7 mouse cellular contexts compared by ENCODE assay signal in the genomic region with DNA sequence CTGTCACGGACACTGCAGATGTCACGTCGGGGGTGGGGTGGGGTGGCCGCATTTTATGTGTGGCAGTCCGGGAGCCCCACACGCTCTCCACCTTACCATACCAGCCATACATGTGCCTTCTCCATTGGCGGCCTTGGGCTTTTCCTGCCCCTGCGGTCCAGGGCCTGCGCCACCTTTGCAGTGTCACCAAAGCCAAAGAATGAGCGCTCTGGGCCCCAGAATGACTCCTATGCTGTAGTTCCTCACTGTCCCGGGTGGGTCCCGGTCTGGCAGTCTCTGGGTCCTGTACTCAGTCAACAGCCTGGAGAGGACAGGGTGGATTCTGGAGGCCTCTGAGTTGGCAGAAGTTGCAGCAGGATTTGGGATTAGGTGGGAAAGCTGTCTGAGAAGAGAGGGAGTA. TPM values are rescaled to one million over a fixed set of nuclear protein-coding genes. Genes with fewer than 3 reads are reported as not detected.
DNase-seq lines count a peak whose midpoint lies in the region; ATAC-seq and TF ChIP-seq lines count a peak whose summit lies in the region.

A gene (minus strand): TSS at position 155 of the 400 bp plus-strand sequence.

- H3K4me1 ChIP-seq in lung, embryonic 16.5 days (replicated peaks; ENCODE audit: control insufficient read depth, insufficient read depth, low read length) = peaks cover 9% of the 10 kb centered on the region; the same call in 1 of the 2 replicates
- peaks cover 22% of the 10 kb centered on the region for H3K4me1 ChIP-seq in forebrain, embryonic 16.5 days (replicated peaks; ENCODE audit: control insufficient read depth, insufficient read depth, low read length)
- H3K4me1 ChIP-seq in olfactory bulb, adult 2 months (ENCODE audit: control insufficient read depth, insufficient read depth, low read length) = peaks cover 13% of the 10 kb centered on the region

- peaks cover 60% of the 10 kb centered on the region for H3K27me3 ChIP-seq in lung, embryonic 16.5 days (ENCODE audit: control insufficient read depth, insufficient read depth, low read depth, low read length)
- peaks cover 10% of the 10 kb centered on the region; the same call in 1 of the 2 replicates for H3K27me3 ChIP-seq in forebrain, embryonic 16.5 days (replicated peaks; ENCODE audit: control insufficient read depth, insufficient read depth, low read length)

- H3K9me3 ChIP-seq in lung, embryonic 16.5 days (ENCODE audit: control insufficient read depth, low read length) = peaks cover 6% of the 10 kb centered on the region; the same call in 1 of the 2 replicates
- H3K9me3 ChIP-seq in forebrain, embryonic 16.5 days (ENCODE audit: control insufficient read depth, low read length) = peaks cover 4% of the 10 kb centered on the region; the same call in 1 of the 2 replicates

- H3K4me2 ChIP-seq in lung, embryonic 16.5 days (ENCODE audit: low read depth, low read length) = peak within 1 kb of the TSS; percentile 96
- peak within 1 kb of the TSS; percentile 59 for H3K4me2 ChIP-seq in forebrain, embryonic 16.5 days (ENCODE audit: low read length)

- H3K36me3 ChIP-seq in lung, embryonic 16.5 days (ENCODE audit: control insufficient read depth, insufficient read depth, low read length) = no peaks in the 10 kb centered on the region
- H3K36me3 ChIP-seq in forebrain, embryonic 16.5 days (ENCODE audit: control insufficient read depth, insufficient read depth) = no peaks in the 10 kb centered on the region

- no peak for TF ChIP-seq POLR2A in olfactory bulb, adult 2 months (IDR thresholded peaks at IDR 0.05; ENCODE audit: insufficient read depth, low read depth, low read length)

- no peak for ATAC-seq in lung, embryonic 16.5 days (ENCODE audit: low read depth)
- ATAC-seq in forebrain, embryonic 16.5 days = no peak; the same call in 1 of the 2 replicates

- DNase-seq in lung, postnatal 36 days = no peak
- DNase-seq in left cerebral cortex, postnatal 4 days = no peak
- no peak for DNase-seq in adrenal gland, adult 2 months
- DNase-seq in frontal cortex, postnatal 36 days (ENCODE audit: low spot score in 2 of 2) = no peak

- H3K4me3 ChIP-seq in lung, embryonic 16.5 days (ENCODE audit: low read length) = peak within 1 kb of the TSS; percentile 55
- H3K4me3 ChIP-seq in forebrain, embryonic 16.5 days (replicated peaks; ENCODE audit: low read length) = peak within 1 kb of the TSS; percentile 53
- peak within 1 kb of the TSS; percentile 40 for H3K4me3 ChIP-seq in olfactory bulb, adult 2 months (ENCODE audit: insufficient read depth, low read depth, low read length)

- peak within 1 kb of the TSS; percentile 49 for H3K9ac ChIP-seq in lung, embryonic 16.5 days (ENCODE audit: low read length)
- peak within 1 kb of the TSS; percentile 57 for H3K9ac ChIP-seq in forebrain, embryonic 16.5 days (replicated peaks; ENCODE audit: low read depth, low read length)

- WGBS in lung, embryonic 16.5 days = 22% methylated on average over 12 of the region's 12 CpGs
- 12% methylated on average over 12 of the region's 12 CpGs for WGBS in forebrain, embryonic 16.5 days
- WGBS in olfactory bulb, adult 2 months = 29% methylated on average over 12 of the region's 12 CpGs

- intact Hi-C loops in left cerebral cortex, postnatal 4 days (cut with DNase I) = no loop called here

- H3K27ac ChIP-seq in lung, embryonic 16.5 days (ENCODE audit: low read length) = no peak within 1 kb of the TSS
- H3K27ac ChIP-seq in forebrain, embryonic 16.5 days (ENCODE audit: low read length) = no peak within 1 kb of the TSS
- no peak within 1 kb of the TSS for H3K27ac ChIP-seq in olfactory bulb, adult 2 months (ENCODE audit: insufficient read depth, low read depth, low read length)

- no peak for TF ChIP-seq CTCF in olfactory bulb, adult 2 months (IDR thresholded peaks at IDR 0.05; ENCODE audit: insufficient read depth, low read depth, low read length)

RNA-seq across cellular contexts. Expression of the gene that starts here (rescaled TPM):
- 0.19 and 0.20 TPM in 2 replicates for polyA plus RNA-seq in lung, embryonic 16.5 days (2015; fragmentation: Nextera tagmentation; extraction: Ambion mirVana)
- 15.3 and 16.1 TPM in 2 replicates for polyA plus RNA-seq in forebrain, embryonic 16.5 days (2015; fragmentation: Nextera tagmentation; extraction: Ambion mirVana)
- total RNA-seq in left cerebral cortex, postnatal 4 days (2021) = 10 to 100 TPM; 34.4 to 34.5 TPM
- polyA plus RNA-seq in olfactory bulb, adult 2 months (2012; ENCODE audit: insufficient read depth, insufficient read length, low replicate concordance, missing spikeins) = not detected in 2 replicates
- total RNA-seq in adrenal gland, adult 2 months (2021) = not detected
- polyA plus RNA-seq in adrenal gland, adult 2 months (2012; rRNA removed) = 0.15 TPM in 2 replicates

Comparison
In these comparisons a context has a peak if more than half of its experiments do, and no peak if none do; other contexts are left out.
1. RNA of the gene that starts here (total RNA-seq): 34.4 to 34.5 TPM in left cerebral cortex, postnatal 4 days; not detected in adrenal gland, adult 2 months; every median in the first group is over 10 times any median in the second.
2. RNA of the gene that starts here (polyA plus RNA-seq): 15.3 to 16.1 TPM in forebrain, embryonic 16.5 days; 0.19 to 0.20 TPM in lung, embryonic 16.5 days, 0.15 TPM in adrenal gland, adult 2 months and not detected in olfactory bulb, adult 2 months; every median in the first group is over 10 times any median in the second.
3. Peak in every context shown above with its lines, with median percentiles within 50 percentile points of each other: H3K4me3 ChIP-seq.